Mouse (Mus musculus) right cerebral cortex, postnatal 4 days (tissue): ENCODE data around the gene Syt1.

Source experiments
- DNase-seq: peaks from one replicate; pipeline ENCODE4 v3.0.0-alpha.2; 2022

Gene Syt1

DNA sequence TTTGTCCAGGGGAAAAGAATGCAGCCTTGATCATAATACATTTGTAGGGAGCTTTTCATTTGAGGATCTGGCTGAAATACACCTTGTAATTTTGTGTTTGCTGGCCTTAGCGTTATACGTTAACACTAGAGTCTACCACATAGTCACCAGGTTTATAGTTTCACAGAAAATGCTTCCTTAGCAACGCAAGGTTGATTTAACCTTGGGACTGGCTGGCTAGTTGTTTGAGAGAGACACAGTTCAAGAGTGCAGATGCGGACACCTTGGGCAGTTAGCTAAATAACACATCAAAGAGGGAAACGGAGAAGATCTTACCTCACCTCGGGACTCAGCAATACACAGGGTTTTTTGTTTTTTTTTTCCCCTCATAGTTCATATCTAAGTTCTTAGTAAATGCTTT lies 441.9 kb downstream of the Syt1 start:
- DNase-seq: no peak

DNA sequence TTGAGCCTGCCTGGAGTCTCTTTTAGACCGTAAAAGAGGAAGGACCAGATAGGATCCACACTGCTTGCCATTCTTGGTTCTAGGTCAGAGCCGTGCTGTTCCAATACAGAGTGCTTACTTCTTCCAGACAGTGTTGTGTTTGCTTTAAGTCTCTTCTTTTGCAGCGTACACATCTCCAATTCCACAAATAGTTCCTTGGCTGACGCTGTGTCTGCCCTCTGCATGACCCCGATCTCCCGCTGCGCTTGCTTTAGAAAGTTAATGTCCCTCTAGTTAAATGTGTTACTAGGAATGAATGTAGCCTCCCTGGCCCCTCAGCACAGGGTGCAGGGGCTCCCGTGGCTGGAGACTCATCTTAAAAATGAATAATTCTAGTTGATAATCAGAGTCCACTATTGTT lies 442.6 kb downstream of the Syt1 start:
- DNase-seq: no peak

DNA sequence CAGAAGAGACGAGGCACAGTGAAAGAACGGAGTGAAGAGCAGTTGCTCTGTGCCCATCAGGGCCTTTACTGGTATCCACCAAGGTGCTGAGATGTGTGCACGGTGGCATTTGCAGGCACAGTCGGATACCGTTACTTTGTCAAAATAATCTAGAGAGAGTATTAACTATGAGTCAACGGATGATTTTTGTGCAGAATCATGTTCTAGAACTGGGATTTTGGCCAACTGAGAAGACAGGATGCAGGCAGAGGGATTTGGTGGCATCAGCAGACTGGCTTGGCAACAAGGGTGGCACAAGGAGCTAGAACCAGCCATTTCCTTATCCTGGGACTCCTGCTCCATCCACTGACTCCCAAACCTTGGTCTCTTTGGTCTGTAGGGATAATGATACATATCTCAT lies 443.3 kb downstream of the Syt1 start:
- no peak for DNase-seq

DNA sequence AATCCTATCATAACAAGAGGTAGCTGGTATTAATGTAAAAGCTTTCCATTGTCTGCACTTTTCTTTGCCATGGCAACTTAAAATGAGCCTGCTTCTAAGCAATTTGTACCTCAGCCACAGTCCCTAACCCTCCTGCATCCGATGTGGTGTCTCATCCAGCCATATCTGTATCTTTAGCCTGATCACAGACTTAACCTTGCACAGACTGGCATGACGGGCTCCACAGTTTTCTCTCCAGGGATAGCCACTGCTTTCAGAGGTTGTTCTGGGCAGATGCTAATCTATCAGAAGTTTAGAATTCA lies 451.2 kb downstream of the Syt1 start:
- no peak for DNase-seq

DNA sequence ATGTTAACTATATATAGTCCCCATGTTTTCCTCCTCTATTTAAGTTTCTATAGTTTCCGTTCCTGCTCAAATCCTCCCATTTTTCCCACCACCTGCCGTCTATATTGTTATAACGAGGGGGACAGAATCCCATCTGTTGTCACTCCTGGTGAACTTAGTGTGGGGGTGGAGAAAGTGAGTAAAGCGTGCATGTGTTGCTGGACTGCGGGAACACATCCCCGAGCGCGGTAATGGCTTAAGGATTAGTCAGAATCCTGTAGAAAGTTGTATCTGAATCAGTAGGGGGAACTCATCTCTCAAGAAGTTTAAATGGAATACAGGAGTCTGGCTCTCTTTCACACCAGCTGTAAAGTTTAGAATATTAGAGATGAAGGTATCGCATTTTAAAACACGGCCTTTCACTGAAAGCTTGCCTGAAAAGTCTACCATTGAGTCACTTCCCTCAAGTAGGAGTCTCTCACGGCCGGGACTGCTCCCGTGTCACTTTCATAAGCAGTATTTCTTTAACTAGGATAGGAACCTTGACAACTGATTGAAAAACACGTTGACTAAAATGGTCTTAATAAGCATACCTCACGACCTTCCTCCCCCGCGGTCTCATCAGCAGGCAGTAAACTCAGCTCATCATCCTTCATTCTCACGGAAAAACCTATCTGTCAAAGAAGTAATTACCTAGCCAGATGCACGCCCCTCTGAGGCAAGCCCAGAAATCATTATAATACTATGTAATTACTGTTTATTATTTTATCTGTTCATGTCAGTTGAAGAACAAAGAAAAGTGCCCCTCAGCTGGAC lies 451.8 kb downstream of the Syt1 start:
- no peak for DNase-seq

DNA sequence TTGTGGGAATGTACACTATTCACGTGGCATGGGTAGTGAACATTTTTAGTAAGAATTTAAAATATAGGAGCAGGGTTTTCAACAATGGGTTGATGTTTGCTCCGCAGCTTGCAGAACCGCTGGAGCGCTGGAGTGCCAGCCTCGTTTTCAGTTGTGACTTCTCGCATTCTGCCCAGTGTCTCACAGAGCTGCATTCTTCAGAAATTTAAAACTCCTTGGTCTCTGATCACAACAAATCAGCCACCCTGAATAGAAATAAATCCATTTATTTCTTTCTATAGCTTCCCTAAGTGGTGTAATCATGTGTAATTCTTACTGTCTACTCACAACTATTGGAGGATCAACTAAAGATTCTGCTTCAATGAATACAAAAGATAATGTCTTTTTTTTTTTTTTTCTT lies 458.2 kb downstream of the Syt1 start:
- no peak for DNase-seq

DNA sequence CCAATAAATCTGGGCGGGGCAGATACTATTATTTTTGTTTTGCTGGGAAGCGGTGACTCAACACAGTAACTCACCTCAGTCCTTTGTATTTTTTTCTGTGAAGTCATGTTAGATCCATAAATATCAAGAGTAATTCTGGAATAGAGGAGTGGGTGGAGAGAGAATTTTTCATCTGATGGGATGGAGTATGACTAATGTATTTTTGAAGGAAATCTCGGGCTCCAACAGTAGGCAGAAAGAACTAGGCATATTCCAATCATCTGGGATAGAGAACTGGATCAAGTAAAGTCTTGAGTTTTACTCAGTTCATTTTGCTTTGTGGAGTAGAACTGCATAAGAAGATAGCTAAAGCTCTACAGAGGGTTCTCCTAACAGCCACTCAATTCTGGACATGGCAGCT lies 465.1 kb downstream of the Syt1 start:
- DNase-seq: no peak

DNA sequence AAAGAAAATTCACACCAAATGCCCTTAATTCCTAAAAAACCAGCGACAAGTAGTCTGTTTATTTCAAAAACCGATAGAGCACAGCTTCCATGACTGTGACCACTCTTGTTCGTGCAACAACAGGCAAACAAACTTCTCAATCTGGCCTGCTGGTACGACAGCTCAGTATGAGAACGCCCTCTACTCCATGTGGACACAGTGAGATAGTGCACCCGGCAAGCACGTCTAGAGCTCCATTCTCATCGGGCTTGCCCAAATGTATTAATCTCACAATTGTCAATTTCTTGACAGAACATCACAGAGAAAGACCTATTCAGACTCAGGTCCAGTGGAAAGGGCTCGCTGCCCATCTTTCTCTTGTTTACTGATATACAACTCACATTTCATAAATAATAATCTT lies 469.2 kb downstream of the Syt1 start:
- DNase-seq: no peak

DNA sequence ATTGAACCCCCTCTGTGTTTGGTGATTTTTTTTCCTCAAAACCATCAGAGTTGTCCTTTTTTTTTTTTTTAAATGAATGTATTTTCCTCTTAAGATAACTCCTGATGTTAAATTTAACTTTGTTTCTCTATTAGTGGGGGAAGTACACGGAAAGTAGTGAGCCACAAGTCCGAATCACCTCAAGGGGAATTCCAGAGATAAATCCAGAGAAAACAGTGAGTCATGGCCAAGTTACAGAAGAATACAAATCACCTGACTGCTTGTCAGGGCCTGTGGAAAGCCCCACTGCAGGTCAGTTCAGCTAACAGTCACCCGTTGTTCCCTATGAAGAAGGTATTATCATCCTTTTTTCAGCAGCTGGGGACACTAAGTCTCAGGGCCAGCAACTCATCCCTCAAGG lies 472.2 kb downstream of the Syt1 start:
- DNase-seq: no peak

DNA sequence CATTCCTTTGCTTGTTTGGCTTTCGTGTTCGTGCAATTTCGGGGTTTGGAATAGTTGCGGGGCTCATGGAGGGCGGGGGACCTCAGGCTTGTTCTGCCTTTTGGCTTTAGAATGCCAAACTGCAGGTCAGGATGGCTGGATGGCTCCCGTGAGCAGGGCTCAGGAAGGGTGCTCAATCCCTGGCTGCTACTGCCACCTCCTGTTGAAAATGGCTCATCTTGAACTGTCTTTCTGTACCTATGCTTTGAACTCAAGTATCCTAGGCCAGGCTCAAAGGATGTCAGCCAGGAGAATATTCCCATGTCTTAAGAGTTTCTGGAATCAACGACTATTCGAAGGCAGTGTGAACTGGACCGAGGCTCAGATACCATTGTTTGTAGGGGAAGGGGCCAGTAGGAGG lies 473.1 kb downstream of the Syt1 start:
- DNase-seq: no peak

DNA sequence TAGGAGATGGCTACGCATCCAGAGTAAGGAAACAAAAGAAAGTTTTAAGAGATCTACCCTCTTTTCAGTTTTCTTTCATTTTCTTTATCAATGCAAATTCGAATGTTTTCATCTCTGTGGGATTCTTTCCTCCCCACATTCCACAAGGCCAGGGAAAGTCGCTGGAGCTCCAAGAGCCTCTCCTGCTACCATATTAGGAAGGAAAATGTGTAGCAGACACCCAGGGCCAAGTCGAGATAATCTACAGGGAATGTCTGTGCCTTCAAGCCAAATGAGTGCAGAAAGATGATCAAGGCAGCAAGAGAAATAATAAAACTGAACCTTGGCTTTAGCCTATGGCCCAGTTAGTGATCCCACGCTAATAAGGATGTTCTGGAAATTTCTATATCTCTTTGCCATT lies 474.9 kb downstream of the Syt1 start:
- DNase-seq: no peak

DNA sequence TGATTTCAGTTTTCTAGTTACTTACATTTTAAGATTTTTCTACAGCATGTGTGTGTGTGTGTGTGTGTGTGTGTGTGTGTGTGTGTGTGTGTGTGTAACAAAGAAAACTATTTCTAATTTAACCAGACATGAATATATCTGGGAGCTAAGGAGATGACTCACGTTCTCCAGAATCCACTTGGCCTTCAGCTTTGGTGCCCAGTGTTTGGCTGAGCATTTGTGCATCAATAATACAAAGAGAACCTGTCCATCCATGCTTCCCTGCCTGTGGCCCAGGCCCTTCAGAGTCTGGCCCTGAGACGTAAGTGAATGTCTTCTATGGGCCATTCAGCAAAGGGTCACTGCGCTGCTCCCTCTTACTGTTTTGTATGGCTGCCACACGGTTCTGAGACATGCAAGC lies 476.7 kb downstream of the Syt1 start:
- DNase-seq: no peak

DNA sequence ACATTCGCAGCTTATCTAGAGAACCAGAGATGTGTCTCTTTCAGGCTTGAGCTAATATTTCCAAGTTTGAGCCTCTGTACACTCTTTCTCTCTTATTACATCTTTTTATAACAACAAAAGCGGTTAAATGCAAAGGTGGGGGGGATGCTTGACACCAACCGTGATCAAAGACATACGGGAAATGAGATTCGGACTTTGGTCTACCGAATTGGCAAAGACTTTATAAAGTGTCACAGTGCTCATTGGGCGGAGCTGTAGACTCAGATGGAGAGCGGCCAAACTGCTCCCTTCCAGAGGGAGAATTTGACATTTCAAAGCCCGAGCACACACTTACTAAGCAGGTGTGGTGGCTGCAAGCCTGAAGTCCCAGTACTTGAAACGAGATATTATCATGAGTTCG lies 477.9 kb downstream of the Syt1 start:
- no peak for DNase-seq

DNA sequence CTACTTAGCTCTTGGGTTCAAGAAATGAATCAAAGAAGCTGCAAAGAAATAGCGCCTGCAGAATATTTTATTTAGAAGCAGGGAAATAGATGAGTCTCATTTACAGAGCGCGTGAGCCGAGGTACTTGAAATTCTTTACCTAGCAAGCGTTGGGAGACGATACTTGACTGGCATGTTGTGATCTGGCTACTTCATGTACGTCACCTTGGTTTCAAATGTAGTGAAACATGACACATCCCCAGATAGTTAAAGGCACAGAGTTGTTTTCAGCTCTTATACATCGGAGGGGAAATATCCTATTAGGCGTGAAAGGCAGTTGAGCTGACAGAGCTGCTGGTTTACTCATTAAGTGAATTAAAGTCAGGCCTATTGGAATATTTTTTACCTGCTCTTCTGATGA lies 478.5 kb downstream of the Syt1 start:
- no peak for DNase-seq

DNA sequence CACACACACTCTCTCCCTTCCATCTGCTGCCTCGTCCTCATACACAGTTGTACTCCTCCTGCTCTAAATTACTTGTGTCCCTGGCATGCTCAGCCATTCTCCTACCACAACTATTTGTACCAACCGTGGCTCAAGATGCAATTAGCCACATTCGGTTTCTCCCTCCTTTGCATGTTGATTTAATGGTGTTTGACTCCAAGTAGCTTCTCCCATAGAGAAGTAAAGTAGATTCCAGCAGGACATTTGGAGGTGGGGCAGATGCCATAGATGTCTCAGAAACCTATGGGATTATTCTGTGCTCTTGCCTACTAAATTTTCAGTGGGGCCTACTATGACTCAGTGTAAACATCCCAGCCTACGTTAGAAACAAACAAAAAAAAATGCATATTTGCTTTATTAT lies 479.1 kb downstream of the Syt1 start:
- no peak for DNase-seq

DNA sequence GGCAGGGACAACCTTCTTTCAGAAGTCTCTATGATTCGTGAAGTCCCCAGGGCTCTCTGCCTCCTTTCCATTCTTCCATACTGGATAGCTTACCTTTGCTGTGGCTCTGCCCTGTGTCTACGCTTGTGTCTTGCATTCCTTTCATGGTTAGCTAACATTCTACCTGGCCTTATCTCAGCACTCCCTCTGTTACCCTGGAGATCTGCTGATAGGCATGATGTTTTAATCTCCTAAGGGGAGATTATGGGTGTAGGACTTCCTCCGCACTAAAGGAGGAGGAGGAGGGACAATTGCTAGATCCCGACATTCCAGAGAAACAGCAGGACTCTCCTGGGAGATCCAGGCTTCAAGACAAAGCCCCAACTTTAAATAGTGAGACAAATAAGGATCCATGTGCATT lies 479.7 kb downstream of the Syt1 start:
- DNase-seq: no peak

DNA sequence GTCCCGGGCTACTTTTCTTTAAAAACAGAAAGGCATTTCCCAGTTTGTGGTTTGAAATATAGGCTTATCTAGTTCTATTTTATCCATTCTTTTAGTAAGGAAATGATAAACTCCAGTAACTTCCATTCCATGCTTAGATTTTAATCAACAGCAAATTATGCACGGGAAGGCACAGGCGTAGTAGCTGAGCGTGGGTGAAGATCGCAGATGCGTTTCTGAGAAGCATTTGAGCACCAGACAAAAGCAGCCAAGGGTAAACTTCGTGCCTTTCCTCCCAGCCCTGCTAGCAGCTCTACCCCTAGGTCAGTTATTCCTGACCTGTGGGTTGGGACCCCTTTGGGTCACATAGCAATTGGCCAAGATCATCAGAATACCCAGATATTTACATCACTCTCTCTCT lies 482.4 kb downstream of the Syt1 start:
- no peak for DNase-seq

DNA sequence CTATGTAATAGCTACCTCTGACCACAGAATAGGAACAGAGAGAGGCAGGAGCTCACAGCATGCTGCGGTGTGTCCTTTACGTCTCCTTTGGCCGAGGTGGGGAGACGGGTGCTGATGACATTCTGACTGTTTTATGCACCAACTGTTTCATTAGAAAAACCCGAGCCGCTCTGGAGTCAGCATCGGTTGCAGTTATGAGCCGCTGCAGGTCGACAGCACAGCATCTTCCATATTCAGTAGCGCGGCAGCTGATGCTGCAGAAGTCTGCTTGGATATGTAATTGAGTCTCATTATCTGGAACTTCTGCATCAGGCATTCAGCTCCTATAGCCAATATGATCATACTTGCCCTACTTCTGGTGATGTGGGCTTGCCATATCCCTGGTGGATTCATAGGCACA lies 485.3 kb downstream of the Syt1 start:
- no peak for DNase-seq

DNA sequence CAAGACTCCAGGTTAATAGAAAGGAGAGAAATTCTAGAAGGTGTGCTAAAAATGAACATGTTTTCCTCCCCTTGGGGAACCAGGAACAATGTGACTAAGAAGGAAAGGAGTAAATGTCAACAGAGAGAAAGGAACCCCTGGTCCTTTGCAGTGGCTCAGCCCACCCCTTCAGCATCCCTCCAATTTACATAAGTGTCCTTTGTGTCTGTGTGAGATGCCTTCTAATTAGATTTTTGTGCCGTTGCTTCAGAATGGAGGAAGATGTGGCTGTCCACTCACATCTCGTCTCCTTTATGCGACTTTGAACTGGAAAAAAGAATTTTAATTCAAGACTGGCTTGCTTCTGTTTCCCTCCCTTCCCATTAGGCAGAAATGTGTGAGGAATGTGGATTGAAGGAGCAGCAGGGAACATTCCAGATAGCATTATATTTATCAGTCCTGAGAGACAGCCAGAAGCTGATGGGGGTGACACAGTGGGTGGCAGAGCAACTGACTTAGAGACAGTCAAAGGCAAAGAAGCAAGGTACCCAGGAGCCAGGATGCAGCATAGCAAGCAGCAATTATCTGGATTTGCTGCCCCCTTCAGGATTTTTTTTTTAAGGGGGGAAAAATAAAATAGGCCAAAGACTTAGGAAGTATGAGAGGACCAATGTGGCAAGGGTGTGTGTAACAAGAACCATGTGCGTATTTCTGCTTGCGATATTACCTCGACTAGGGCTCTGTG lies 486.3 kb downstream of the Syt1 start:
- DNase-seq: no peak

DNA sequence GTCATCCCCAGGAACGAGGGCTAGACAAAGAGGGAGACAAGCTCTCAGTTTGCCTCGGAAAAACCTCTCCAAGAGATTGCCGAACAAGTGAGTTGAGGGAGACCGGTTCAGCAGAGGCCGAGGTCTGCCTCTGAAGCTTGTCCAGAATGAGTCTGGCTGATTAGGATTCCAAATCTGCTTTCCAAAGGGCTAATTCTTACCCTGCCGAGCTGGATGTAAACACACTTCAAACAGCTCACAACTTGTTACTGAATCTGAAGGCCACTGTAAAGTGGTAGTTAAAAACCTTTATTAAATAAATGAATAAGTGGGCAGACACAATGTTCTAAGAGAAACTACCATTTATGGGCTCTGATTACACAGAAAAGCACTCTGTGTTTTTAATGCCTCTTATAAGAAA lies 491.6 kb downstream of the Syt1 start:
- no peak for DNase-seq

DNA sequence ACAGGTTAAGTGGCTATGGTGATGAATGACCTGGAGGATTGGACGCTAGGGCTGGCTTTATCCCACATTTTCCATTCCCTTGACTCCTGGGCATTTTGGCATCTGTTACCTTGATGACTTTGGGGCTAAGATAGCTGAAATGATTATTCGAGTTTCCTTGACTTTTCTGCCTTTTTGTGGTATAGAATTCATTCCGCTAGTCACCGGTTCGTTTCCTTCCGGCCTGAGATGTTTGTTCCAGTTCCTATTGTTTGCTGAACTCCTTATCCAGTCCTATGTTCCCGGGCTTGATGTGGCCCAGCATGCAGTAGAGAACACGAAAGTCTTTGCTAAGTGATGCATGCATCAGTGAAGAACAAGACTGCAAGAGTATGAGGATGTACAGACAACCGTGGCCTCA lies 493.7 kb downstream of the Syt1 start:
- DNase-seq: no peak

DNA sequence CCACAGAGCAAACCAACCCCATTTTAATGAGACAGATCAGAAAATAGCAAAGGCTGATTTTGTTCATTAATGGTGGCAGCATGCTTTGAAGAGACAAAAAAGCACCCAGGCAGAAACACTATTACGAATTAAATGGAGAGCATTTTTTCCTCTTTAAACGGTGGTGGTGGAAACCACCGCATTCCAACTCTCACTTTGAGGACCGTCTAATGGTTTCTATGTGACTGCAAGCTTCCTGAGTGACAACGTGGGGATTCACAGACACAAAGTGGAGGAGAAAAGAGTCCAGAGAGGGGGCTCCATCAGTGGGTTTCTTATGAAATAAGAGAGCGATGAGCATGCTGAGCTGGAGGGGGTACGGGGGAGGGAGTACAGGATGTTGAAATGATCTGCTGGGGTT lies 496.1 kb downstream of the Syt1 start:
- no peak for DNase-seq

DNA sequence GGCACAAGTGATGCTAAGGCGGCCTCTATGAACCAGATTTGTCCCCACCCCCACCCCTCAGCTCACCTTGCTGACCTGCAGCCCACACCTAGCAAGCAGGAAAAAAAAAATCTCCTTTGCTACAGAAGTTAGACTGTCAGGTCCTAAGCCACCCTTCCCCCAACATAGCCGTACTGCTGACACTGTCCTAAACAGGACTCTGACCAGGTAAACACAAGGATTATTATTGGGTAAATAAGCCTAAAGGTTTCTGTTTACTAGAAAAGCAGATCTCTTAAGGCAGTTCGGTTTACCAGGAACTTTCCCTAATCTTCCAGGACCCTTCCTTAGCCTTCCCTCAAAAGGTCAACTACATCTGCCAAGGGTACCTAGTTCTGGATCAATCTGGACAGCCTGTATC lies 501.2 kb downstream of the Syt1 start:
- no peak for DNase-seq

DNA sequence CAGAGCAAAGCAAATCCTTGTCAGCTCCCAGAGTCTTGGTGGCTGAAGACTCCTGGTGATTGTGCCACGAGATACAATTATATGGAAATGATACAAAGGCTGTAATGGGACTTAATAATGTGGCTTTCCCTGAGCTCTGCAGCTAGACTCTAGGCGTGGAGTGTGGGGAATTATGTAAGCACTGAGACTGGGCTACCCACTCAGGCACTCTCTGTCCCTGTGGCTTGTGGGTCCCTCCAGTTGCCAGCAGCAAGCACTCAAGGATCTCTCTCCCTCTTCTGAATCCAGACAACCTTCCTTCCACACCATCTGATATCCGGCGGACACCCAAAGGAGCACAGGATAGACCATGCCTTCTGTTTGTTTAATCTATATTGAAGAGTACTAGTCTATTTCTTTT lies 503.9 kb downstream of the Syt1 start:
- DNase-seq: no peak

DNA sequence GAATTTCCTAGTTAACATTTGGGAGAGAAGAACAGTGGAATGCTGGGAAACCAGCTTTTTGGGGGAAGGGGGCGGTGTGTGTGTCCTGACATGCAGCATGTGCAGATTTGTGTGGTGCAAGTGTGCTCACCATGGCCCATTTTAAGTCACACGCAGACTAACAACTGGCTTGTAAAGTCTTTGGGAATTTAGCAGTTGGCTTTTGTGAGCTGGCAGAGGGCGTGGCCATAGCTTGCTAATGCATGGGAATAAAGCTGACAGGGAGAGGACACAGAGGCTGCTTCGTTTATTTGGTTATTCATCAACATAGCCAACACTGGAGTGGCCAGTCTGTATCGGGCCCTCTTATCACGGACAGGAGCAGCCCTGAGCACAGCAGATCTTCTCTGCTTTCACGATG lies 505.9 kb downstream of the Syt1 start:
- no peak for DNase-seq
